Mouse (Mus musculus): Measurements from ENCODE around the gene Zfp697. TPM values are rescaled to one million over a fixed set of nuclear protein-coding genes. Genes with fewer than 3 reads are reported as not detected.
A peak's percentile ranks its signal among the peaks of the same experiment; 100 is the strongest.
"Not testable (repeated sequence)": the region's sequence is repeated elsewhere in the genome, so short reads cannot be mapped to it uniquely, and the experiment has no call there.

Zfp697 gene
- total RNA-seq, 2 experiments from 2014 or later: 3.8 to 5.9 TPM

DNA sequence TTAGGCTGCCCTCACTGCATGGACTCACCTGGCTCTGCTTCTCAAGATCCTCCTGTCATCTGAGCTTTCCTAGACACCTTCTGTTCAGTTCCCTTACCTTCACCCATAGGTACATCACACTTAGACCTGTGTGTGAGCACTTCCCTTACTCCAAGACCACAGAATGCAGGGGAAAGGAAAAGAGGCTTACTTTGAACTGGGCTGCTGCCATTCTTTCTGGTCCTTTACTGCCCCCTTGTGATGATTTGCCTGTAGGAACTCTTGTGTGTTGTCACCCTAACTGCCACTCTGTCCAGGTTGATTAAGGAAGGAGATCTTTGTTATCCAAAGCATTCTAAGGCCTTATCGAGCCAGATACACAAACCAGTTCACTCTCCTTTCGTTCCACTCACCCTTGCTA lies 114.5 kb downstream of the Zfp697 start:
- not testable (repeated sequence) for DNase-seq (ENCODE audit: low spot score in 2 of 2)

DNA sequence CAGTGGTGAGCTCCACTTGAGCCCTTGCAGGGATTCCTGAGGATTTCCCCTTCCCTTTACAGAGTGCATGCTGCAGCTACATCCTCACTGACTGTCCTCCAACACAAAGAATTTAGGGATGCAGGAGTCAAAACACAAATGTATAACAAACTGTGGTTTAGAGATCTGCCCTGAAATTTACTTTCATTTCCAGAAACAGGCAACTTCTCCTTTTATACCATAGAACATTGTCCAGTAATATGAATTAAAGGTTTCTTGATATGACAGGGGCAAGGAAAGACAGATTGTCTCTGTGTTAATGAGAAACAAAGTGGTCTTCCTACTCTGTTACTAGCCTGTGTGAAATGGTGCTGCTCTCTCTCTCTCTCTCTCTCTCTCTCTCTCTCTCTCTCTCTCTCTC lies 115.1 kb downstream of the Zfp697 start:
- not testable (repeated sequence) for DNase-seq (ENCODE audit: low spot score in 2 of 2)

- not testable (repeated sequence) for DNase-seq (ENCODE audit: low spot score in 2 of 2)
Observed at GRCm38 (mm10) chr3:98507229-98507628, 125.0 kb downstream of the Zfp697 start.

GRCm38 (mm10) chr3:98510414-98510813 lies 128.2 kb downstream of the Zfp697 start, which contains the start of gene Hsd3b4:
Gene Hsd3b4 (minus strand): TSS chr3:98510514.
- DNase-seq (ENCODE audit: low spot score in 2 of 2): not testable (repeated sequence)

DNA sequence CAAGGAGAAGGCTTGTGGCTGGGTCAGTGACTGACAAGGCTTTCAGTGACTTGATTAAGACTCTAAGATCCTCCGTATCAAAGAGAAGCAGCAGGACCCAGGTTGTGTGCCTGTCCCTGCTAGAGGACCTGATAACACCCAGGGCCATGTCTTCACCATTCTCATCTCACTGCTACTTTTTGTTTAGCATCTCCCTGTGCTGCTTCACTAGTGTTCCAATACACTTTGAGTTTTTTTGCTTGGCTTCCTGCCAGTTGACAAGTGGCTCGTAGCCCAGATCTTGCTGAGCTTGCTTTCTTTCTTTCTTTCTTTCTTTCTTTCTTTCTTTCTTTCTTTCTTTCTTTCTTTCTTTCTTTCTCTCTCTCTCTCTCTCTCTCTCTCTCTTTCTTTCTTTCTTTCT lies 140.5 kb downstream of the Zfp697 start:
- DNase-seq (ENCODE audit: low spot score in 2 of 2): not testable (repeated sequence)

DNA sequence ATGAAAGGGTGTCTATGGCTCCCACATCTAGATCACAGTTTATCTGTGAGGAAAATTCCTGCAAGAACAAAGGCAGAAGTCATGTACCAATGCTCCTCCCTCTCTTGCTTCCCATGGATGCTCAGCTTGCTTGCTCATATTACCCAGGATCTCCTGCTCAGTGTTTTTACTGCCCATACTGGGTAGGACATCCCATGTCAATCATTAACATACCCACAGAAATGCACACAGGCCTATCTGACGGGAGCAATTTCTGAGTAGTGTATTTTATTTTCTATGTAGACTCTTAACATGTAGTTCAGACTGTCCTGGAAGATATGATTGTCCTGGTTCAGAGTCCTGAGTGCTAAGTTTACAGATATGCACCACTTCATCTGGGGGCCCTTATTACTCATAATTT lies 142.3 kb downstream of the Zfp697 start:
- not testable (repeated sequence) for DNase-seq (ENCODE audit: low spot score in 2 of 2)

GRCm38 (mm10) chr3:98524978-98525377 lies 142.7 kb downstream of the Zfp697 start:
- DNase-seq (ENCODE audit: low spot score in 2 of 2): not testable (repeated sequence)

DNA sequence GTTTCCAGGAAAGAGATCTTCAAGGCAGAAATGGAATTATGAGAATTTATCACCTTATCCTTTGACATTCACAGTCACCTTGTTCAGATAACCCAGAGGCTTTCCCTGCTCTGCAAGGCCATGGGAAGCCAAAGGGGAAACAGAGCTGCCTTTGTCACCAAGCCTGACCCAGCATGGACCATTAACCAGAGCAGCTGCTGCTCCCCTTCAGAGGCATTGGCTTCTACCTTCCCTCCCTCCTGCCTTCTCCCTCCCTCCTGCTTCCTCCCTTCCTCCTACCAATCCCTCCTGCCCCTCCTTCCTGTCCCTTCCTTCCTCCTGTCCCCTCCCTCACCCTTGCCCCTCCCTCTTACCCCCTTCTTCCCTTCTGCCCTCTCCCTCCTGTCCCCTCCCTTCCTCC lies 165.4 kb downstream of the Zfp697 start:
- DNase-seq (ENCODE audit: low spot score in 2 of 2): not testable (repeated sequence)

GRCm38 (mm10) chr3:98548495-98548894 lies 166.2 kb downstream of the Zfp697 start:
- not testable (repeated sequence) for DNase-seq (ENCODE audit: low spot score in 2 of 2)

DNA sequence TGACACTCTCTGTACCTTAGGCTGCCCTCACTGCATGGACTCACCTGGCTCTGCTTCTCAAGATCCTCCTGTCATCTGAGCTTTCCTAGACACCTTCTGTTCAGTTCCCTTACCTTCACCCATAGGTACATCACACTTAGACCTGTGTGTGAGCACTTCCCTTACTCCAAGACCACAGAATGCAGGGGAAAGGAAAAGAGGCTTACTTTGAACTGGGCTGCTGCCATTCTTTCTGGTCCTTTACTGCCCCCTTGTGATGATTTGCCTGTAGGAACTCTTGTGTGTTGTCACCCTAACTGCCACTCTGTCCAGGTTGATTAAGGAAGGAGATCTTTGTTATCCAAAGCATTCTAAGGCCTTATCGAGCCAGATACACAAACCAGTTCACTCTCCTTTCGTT lies 168.0 kb downstream of the Zfp697 start:
- DNase-seq (ENCODE audit: low spot score in 2 of 2): not testable (repeated sequence)

- not testable (repeated sequence) for DNase-seq (ENCODE audit: low spot score in 2 of 2)
Observed at GRCm38 (mm10) chr3:98550832-98551231, 168.6 kb downstream of the Zfp697 start.

DNA sequence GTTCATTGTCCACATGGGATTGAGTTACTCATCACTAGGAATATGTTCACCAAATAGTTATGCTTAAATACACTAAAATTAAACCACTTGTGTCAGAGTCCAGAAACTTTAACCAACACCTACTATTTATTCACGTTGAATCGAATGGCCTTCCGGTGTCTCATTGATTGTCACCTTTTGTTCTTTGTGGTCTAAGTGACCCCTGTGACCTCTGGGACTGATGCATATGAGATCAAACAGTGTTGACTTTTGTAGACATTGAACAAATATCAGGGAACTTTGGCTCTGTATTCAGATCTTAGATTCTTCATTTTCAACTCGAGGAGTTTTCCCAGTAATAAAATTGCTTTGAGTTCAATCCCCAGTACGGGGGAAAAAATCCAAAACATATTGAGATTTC lies 178.4 kb downstream of the Zfp697 start:
- not testable (repeated sequence) for DNase-seq (ENCODE audit: low spot score in 2 of 2)

- not testable (repeated sequence) for DNase-seq (ENCODE audit: low spot score in 2 of 2)
Observed at GRCm38 (mm10) chr3:98563831-98564230, 181.6 kb downstream of the Zfp697 start.

GRCm38 (mm10) chr3:98564894-98565293 lies 182.6 kb downstream of the Zfp697 start:
- not testable (repeated sequence) for DNase-seq (ENCODE audit: low spot score in 2 of 2)

GRCm38 (mm10) chr3:98567717-98568116 lies 185.5 kb downstream of the Zfp697 start:
- not testable (repeated sequence) for DNase-seq (ENCODE audit: low spot score in 2 of 2)

- peak in 1 of 2 experiments; percentile 25 for DNase-seq (ENCODE audit: low spot score in 2 of 2)
Observed at GRCm38 (mm10) chr3:98581024-98581423, 198.8 kb downstream of the Zfp697 start.

DNA sequence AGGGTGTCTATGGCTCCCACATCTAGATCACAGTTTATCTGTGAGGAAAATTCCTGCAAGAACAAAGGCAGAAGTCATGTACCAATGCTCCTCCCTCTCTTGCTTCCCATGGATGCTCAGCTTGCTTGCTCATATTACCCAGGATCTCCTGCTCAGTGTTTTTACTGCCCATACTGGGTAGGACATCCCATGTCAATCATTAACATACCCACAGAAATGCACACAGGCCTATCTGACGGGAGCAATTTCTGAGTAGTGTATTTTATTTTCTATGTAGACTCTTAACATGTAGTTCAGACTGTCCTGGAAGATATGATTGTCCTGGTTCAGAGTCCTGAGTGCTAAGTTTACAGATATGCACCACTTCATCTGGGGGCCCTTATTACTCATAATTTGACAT lies 199.9 kb downstream of the Zfp697 start:
- DNase-seq (ENCODE audit: low spot score in 2 of 2): not testable (repeated sequence)

GRCm38 (mm10) chr3:98582622-98583021 lies 200.4 kb downstream of the Zfp697 start:
- not testable (repeated sequence) for DNase-seq (ENCODE audit: low spot score in 2 of 2)

GRCm38 (mm10) chr3:98587721-98588120 lies 205.5 kb downstream of the Zfp697 start:
- no peak for DNase-seq (ENCODE audit: low spot score in 2 of 2)

- no peak for DNase-seq (ENCODE audit: low spot score in 2 of 2)
Observed at GRCm38 (mm10) chr3:98588707-98589106, 206.4 kb downstream of the Zfp697 start, which contains the start of gene Gm10681. Gene Gm10681 (minus strand): TSS chr3:98588807.

DNA sequence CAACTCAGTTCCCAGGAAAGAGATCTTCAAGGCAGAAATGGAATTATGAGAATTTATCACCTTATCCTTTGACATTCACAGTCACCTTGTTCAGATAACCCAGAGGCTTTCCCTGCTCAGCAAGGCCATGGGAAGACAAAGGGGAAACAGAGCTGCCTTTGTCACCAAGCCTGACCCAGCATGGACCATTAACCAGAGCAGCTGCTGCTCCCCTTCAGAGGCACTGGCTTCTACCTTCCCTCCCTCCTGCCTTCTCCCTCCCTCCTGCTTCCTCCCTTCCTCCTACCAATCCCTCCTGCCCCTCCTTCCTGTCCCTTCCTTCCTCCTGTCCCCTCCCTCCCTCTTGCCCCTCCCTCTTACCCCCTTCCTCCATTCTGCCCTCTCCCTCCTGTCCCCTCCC lies 231.3 kb downstream of the Zfp697 start:
- not testable (repeated sequence) for DNase-seq (ENCODE audit: low spot score in 2 of 2)

- DNase-seq (ENCODE audit: low spot score in 2 of 2): no peak
Observed at GRCm38 (mm10) chr3:98613963-98614362, 231.7 kb downstream of the Zfp697 start.

DNA sequence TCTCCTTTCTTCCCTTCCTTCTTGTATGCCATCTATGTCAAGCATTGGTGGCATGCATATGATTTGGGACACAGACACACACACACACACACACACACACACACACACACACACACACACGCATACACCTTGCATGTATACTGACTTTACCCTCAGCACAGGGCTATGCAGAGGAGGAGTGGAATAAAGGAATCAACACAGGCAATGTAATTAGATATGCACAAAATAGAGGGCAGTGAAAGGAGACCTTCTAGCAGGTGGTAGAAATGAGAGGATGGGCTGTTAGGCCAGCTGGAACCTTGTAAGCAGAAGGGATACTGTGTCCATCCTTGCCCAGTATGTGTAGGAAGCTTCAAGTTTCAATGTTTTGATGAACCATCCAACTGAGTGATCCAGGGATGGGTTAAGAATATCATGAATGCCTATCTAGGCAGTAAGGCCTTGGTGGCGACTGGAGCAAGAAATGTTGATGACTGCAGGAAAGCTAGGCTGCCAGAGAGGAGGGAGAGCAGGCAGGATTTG lies 232.2 kb downstream of the Zfp697 start:
- DNase-seq (ENCODE audit: low spot score in 2 of 2): not testable (repeated sequence)
